Mouse (Mus musculus): ENCODE results near the gene Usf2. TPM values are rescaled to one million over a fixed set of nuclear protein-coding genes. Genes with fewer than 3 reads are reported as not detected.

Usf2 gene
- polyA plus RNA-seq, 1 experiment from 2014 or later: 13.3 TPM

DNA sequence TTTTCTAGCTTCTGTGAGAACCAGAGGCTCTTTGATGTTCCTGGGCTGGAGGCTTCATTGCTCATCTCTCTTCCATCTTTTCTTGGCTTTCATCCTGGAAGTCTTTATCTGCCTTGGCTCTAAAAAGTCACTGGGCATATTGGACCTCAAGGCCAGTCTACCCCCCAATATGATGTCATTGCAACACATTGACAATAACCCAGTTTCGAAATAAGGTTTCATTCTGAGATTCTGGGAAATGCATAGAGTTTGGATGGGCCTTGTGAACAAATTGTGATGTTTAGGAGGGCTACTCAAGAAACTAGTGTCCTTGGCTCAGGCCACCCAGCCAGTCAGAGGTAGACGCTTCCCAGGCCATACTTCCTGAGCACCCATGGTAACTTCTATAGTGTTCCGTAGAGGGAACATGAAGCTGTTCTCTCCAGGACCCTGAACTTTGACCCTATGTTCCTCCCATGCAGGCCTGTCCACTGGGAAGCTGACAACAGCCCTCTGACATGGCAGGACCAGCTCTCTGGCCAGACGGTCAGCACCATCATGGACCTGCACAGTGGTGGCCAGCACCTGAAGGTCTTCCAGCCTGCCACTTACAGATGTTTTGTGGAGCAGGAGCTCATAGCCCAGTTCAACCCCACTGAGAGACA is 32.0 kb upstream of the Usf2 start:
- TF ChIP-seq CTCF (IDR thresholded peaks at IDR 0.05; ENCODE audit: low read depth): no peak
- H3K4me2 ChIP-seq (replicated peaks; ENCODE audit: low read depth): no peak overlapping the region
- ATAC-seq: no peak
- no peak overlapping the region for H3K4me3 ChIP-seq (ENCODE audit: low read depth, low read length)
- H3K9ac ChIP-seq (ENCODE audit: low read depth, low read length): no peak overlapping the region
- no peaks in the 10 kb centered on the region for H3K27me3 ChIP-seq (replicated peaks; ENCODE audit: control insufficient read depth, insufficient read depth, low read length)
- no peaks in the 10 kb centered on the region for H3K36me3 ChIP-seq (ENCODE audit: control insufficient read depth, insufficient read depth)
- no peaks in the 10 kb centered on the region for H3K4me1 ChIP-seq (replicated peaks; ENCODE audit: control insufficient read depth, insufficient read depth, low read length)
- WGBS: 84% methylated on average over 4 of the region's 4 CpGs
- H3K9me3 ChIP-seq (ENCODE audit: control insufficient read depth): no peaks in the 10 kb centered on the region
- no peak overlapping the region for H3K27ac ChIP-seq (ENCODE audit: low read depth, low read length)

DNA sequence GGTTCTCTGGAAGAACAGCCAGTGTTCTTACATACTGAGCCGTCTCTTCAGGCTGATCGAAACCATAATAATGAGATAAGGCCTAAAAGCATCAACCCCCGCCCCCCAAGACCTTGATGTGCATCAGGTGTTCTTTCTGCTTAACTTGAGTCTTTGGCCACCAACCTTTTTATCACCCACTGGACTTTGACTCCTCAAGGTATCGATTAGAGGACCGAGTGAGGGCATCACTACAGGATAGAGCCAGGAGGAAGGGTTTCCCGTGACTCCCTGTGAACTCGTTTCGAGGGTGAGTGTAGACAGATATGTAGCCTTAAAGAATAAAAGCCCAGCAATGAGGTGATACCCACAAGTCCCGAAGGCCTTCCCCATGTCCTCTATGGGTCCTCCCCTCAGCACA is 28.8 kb upstream of the Usf2 start:
- H3K27ac ChIP-seq (ENCODE audit: low read depth, low read length): no peak overlapping the region
- H3K4me2 ChIP-seq (replicated peaks; ENCODE audit: low read depth): no peak overlapping the region
- WGBS: 63% methylated on average over 9 of the region's 9 CpGs
- no peaks in the 10 kb centered on the region for H3K4me1 ChIP-seq (replicated peaks; ENCODE audit: control insufficient read depth, insufficient read depth, low read length)
- H3K4me3 ChIP-seq (ENCODE audit: low read depth, low read length): no peak overlapping the region
- no peak overlapping the region for H3K9ac ChIP-seq (ENCODE audit: low read depth, low read length)
- H3K27me3 ChIP-seq (replicated peaks; ENCODE audit: control insufficient read depth, insufficient read depth, low read length): no peaks in the 10 kb centered on the region
- H3K9me3 ChIP-seq (ENCODE audit: control insufficient read depth): no peaks in the 10 kb centered on the region
- H3K36me3 ChIP-seq (ENCODE audit: control insufficient read depth, insufficient read depth): no peaks in the 10 kb centered on the region
- ATAC-seq: peak; percentile 66
- no peak for TF ChIP-seq CTCF (IDR thresholded peaks at IDR 0.05; ENCODE audit: low read depth)

DNA sequence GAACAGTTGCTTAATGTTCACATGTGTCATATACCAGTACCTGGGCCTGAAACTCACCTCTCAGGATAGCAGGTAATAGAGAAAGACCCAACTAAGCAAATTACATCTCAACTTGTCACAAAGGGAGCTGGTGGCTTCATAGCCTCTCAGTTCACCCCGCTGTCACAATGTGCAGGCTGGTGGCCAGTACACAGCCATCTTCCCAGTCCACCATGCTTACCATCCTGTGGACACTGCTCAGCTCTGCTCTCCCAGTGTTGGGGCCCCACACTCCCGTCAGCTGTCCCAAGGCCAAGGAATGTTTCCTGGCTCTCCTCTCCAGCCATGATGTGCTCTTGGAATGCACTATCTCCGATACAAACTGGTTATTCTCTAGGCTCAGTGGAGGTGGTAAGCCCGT is 25.1 kb upstream of the Usf2 start:
- ATAC-seq: no peak
- H3K27ac ChIP-seq (ENCODE audit: low read depth, low read length): no peak overlapping the region
- H3K27me3 ChIP-seq (replicated peaks; ENCODE audit: control insufficient read depth, insufficient read depth, low read length): no peaks in the 10 kb centered on the region
- no peak overlapping the region for H3K9ac ChIP-seq (ENCODE audit: low read depth, low read length)
- H3K4me3 ChIP-seq (ENCODE audit: low read depth, low read length): no peak overlapping the region
- no peak for TF ChIP-seq CTCF (IDR thresholded peaks at IDR 0.05; ENCODE audit: low read depth)
- H3K4me1 ChIP-seq (replicated peaks; ENCODE audit: control insufficient read depth, insufficient read depth, low read length): no peaks in the 10 kb centered on the region
- WGBS: 87% methylated on average over 4 of the region's 4 CpGs
- no peak overlapping the region for H3K4me2 ChIP-seq (replicated peaks; ENCODE audit: low read depth)
- no peaks in the 10 kb centered on the region for H3K36me3 ChIP-seq (ENCODE audit: control insufficient read depth, insufficient read depth)
- H3K9me3 ChIP-seq (ENCODE audit: control insufficient read depth): no peaks in the 10 kb centered on the region

DNA sequence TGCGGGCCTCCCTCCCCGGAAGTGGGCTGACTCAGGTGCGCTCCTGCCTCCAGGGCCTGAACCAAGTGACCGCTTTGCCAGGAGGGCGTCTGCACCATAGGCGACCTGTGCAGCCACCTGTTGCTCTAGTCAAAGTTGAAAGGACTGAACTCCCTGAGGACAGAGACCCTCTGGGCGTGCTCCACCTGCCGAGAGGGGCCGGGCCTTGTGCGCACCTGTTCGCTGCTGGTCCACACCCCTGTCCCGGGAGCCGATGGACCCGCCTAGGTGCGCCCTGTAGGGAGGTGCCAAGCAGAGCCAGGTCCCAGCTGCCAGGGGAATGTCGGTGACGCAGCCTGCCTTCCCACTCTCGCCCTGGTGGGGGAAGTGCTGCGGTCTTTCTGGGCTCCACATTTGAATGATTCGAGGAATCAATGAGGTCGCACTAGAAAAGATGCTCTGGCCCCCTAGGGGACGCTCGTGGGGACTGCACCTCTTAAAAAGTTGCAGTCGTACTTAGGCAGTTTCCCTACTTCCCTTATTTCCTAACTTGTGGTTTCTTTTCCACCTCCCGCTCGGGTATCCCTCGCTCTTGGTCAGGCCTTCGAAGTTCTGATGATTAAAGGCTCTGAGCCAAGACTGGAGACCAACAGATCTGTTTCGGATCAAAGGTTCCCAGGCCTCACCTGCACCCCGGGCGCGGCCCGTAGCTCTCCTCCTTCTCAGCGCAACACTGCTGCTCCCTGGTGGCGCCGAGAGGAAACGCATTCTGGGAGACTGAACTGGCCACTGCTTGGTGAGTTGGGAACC is 17.1 kb upstream of the Usf2 start, which contains the start of gene Fam187b:
Fam187b (plus strand) TSS at position 290 of the 789 bp plus-strand sequence.
- H3K4me2 ChIP-seq (replicated peaks; ENCODE audit: low read depth): peak within 1 kb of the TSS; percentile 70
- peak; percentile 89 for TF ChIP-seq CTCF (IDR thresholded peaks at IDR 0.05; ENCODE audit: low read depth)
- H3K4me3 ChIP-seq (ENCODE audit: low read depth, low read length): peak within 1 kb of the TSS; percentile 60
- peaks cover 23% of the 10 kb centered on the region; the same call in 1 of the 2 replicates for H3K36me3 ChIP-seq (ENCODE audit: control insufficient read depth, insufficient read depth)
- H3K27ac ChIP-seq (ENCODE audit: low read depth, low read length): peak within 1 kb of the TSS; percentile 96
- H3K4me1 ChIP-seq (replicated peaks; ENCODE audit: control insufficient read depth, insufficient read depth, low read length): peaks cover 13% of the 10 kb centered on the region; the same call in 1 of the 2 replicates
- WGBS: under 1% methylated on average over 37 of the region's 37 CpGs
- peak; percentile 96 for ATAC-seq
- no peaks in the 10 kb centered on the region for H3K9me3 ChIP-seq (ENCODE audit: control insufficient read depth)
- 0 out of 2 replicates have a peak, but pooled peaks cover 3% of the 10 kb centered on the region for H3K27me3 ChIP-seq (replicated peaks; ENCODE audit: control insufficient read depth, insufficient read depth, low read length)
- peak within 1 kb of the TSS; percentile 67 for H3K9ac ChIP-seq (ENCODE audit: low read depth, low read length)

DNA sequence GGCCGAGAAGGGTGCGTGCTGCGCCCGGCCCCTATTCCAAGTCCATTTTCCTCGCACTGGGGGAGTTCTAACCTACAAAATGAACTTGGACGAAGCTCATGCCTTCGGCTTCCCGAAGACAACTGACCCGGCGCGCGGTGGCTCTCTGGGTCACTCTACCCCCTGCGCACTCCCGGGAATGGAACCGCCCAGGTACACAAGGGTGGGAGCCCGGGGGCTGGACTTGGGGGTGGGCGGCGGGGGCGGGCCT is 16.6 kb upstream of the Usf2 start, which contains the start of gene Lsr:
Lsr (minus strand) TSS at position 214 of the 250 bp plus-strand sequence.
- Histone ChIP-seq H3K4me1 (replicated peaks; ENCODE audit: control insufficient read depth, insufficient read depth, low read length) (peaks cover 13% of the 10 kb centered on the region; the same call in 1 of the 2 replicates), H3K9me3 (ENCODE audit: control insufficient read depth) (no peaks in the 10 kb centered on the region), H3K4me2 (replicated peaks; ENCODE audit: low read depth) (peak within 1 kb of the TSS; percentile 70), H3K27me3 (replicated peaks; ENCODE audit: control insufficient read depth, insufficient read depth, low read length) (0 out of 2 replicates have a peak, but pooled peaks cover 3% of the 10 kb centered on the region), H3K36me3 (ENCODE audit: control insufficient read depth, insufficient read depth) (peaks cover 23% of the 10 kb centered on the region; the same call in 1 of the 2 replicates), H3K4me3 (ENCODE audit: low read depth, low read length) (peak within 1 kb of the TSS; percentile 60), H3K27ac (ENCODE audit: low read depth, low read length) (peak within 1 kb of the TSS; percentile 96), H3K9ac (ENCODE audit: low read depth, low read length) (peak within 1 kb of the TSS; percentile 67)
- TF ChIP-seq CTCF (IDR thresholded peaks at IDR 0.05; ENCODE audit: low read depth): no peak
- no peak for ATAC-seq
- under 1% methylated on average over 19 of the region's 19 CpGs for WGBS
